Comparison of ENCODE assay signal across 21 mouse cellular contexts in the genomic region with DNA sequence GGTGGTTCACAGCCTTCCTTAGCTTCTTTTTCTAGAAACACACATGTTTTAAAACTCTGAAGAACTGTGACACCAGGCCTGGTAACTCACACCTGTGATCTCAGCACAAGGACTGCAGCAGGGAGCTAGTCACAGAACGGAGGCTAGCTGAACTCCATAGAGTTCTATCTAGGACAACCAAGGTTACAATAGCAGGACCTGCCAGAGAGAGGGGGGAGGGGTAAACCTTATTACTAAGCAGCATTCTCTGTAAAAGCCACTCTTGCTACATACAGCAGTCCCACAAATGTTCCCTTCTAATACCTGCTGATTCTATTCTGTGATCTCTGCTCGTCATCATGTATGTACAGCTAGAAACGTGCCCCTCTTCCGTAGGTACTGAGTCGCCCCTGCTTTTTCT. TPM values are rescaled to one million over a fixed set of nuclear protein-coding genes. Genes with fewer than 3 reads are reported as not detected.
A peak's percentile ranks its signal among the peaks of the same experiment; 100 is the strongest.
DNase-seq lines count a peak whose midpoint lies in the region; ATAC-seq and TF ChIP-seq lines count a peak whose summit lies in the region.
"Had no signal": no experiment of that assay in that cellular context is flagged by ENCODE, and none has a peak within 500 bp of the region (broad histone marks: within the 10 kb centered on the region; RNA-seq: fewer than 3 reads in every experiment).

No protein-coding gene starts in this region.

- no peak for TF ChIP-seq CTCF in heart, adult 2 months (IDR thresholded peaks at IDR 0.05)

- H3K27ac ChIP-seq in heart, adult 2 months = peak overlapping the region; percentile 36; the same call in 1 of the 2 replicates
- H3K27ac ChIP-seq in liver, embryonic 13.5 days = no peak overlapping the region
- no peak overlapping the region for H3K27ac ChIP-seq in liver, embryonic 11.5 days (ENCODE audit: low read depth, low read length)
- H3K27ac ChIP-seq: forebrain, embryonic 12.5 days; hindbrain, embryonic 14.5 days; intestine, embryonic 15.5 days; left cerebral cortex, adult 2 months; macrophage; midbrain, embryonic 10.5 days; stomach, postnatal 0 days had no signal

- no peak overlapping the region for H3K9ac ChIP-seq in heart, adult 2 months (ENCODE audit: low read depth, low read length)
- H3K9ac ChIP-seq in liver, embryonic 13.5 days = no peak overlapping the region
- H3K9ac ChIP-seq in liver, embryonic 11.5 days (ENCODE audit: low read depth, low read length) = no peak overlapping the region
- H3K9ac ChIP-seq: forebrain, embryonic 12.5 days; hindbrain, embryonic 14.5 days; intestine, embryonic 15.5 days had no signal

- intact Hi-C loops in heart, adult 2 months (cut with DNase I) = no loop called here

- DNase-seq in CD4-positive, CD25-positive, alpha-beta regulatory T cell, adult 2 months (ENCODE audit: low read depth, low spot score) = peak; percentile 46
- DNase-seq in heart, adult 2 months = no peak
- no peak for DNase-seq in heart, adult 9 months (ENCODE audit: low spot score in 2 of 2)
- DNase-seq in liver, embryonic 13.5 days = no peak
- no peak for DNase-seq in liver, embryonic 11.5 days (ENCODE audit: low spot score)
- DNase-seq in ZHBTc4 (ENCODE audit: low read depth, low spot score) = peak; percentile 34
- no peak for DNase-seq in neural tube, embryonic 10.5 days (ENCODE audit: extremely low spot score, low spot score)
- DNase-seq: cerebellum, adult 9-11 months; kidney, postnatal 4 days; layer of hippocampus, adult 9-11 months; left cerebral cortex, postnatal 4 days; retina, postnatal 1 day; thymus, postnatal 25 days had no signal

- peaks cover 7% of the 10 kb centered on the region for H3K4me1 ChIP-seq in heart, adult 2 months (ENCODE audit: control insufficient read depth, insufficient read depth, low read length)
- H3K4me1 ChIP-seq in liver, embryonic 13.5 days (replicated peaks) = peaks cover 24% of the 10 kb centered on the region
- H3K4me1 ChIP-seq in liver, embryonic 11.5 days (replicated peaks; ENCODE audit: control insufficient read depth, insufficient read depth, low read length) = peaks cover 2% of the 10 kb centered on the region
- H3K4me1 ChIP-seq: forebrain, embryonic 12.5 days had no signal

- peaks cover 1% of the 10 kb centered on the region; the same call in 1 of the 2 replicates for H3K79me2 ChIP-seq in heart, adult 2 months (replicated peaks; ENCODE audit: control insufficient read depth, insufficient read depth, low read length)

- WGBS in heart, adult 2 months = 61% methylated on average over 5 of the region's 5 CpGs
- WGBS in liver, embryonic 13.5 days (ENCODE audit: insufficient replicate concordance) = 75% methylated on average over 5 of the region's 5 CpGs
- WGBS in liver, embryonic 11.5 days = 79% methylated on average over 5 of the region's 5 CpGs

- no peaks in the 10 kb centered on the region for H3K27me3 ChIP-seq in heart, adult 2 months (ENCODE audit: control insufficient read depth, insufficient read depth, low read length)
- no peaks in the 10 kb centered on the region for H3K27me3 ChIP-seq in liver, embryonic 13.5 days
- H3K27me3 ChIP-seq in liver, embryonic 11.5 days (replicated peaks; ENCODE audit: control insufficient read depth, insufficient read depth, low read length) = no peaks in the 10 kb centered on the region
- H3K27me3 ChIP-seq: forebrain, embryonic 12.5 days; intestine, embryonic 15.5 days had no signal

- no peaks in the 10 kb centered on the region for H3K9me3 ChIP-seq in liver, embryonic 13.5 days (replicated peaks)
- H3K9me3 ChIP-seq in liver, embryonic 11.5 days (ENCODE audit: control insufficient read depth, low read length) = no peaks in the 10 kb centered on the region
- H3K9me3 ChIP-seq: forebrain, embryonic 12.5 days; intestine, embryonic 15.5 days; midbrain, embryonic 10.5 days had no signal

- no peak for TF ChIP-seq POLR2A in heart, adult 2 months (IDR thresholded peaks at IDR 0.05; ENCODE audit: insufficient read depth, low read depth, low read length)

- no peak overlapping the region for H3K4me2 ChIP-seq in liver, embryonic 13.5 days
- H3K4me2 ChIP-seq in liver, embryonic 11.5 days = no peak overlapping the region
- H3K4me2 ChIP-seq: forebrain, embryonic 12.5 days; hindbrain, embryonic 14.5 days; intestine, embryonic 15.5 days had no signal

- ATAC-seq in CD4-positive, CD25-positive, alpha-beta regulatory T cell, adult 4 months = no peak
- peak; percentile 35; the same call in 1 of the 2 replicates for ATAC-seq in liver, embryonic 13.5 days (ENCODE audit: low read depth)
- no peak for ATAC-seq in liver, embryonic 11.5 days (replicated peaks; ENCODE audit: low FRiP score)
- ATAC-seq: intestine, embryonic 15.5 days had no signal

- no peak overlapping the region for H3K4me3 ChIP-seq in heart, adult 2 months
- no peak overlapping the region for H3K4me3 ChIP-seq in liver, embryonic 13.5 days (replicated peaks)
- H3K4me3 ChIP-seq in liver, embryonic 11.5 days (ENCODE audit: low read depth, low read length) = no peak overlapping the region
- H3K4me3 ChIP-seq: forebrain, embryonic 12.5 days; intestine, embryonic 15.5 days; left cerebral cortex, adult 2 months; midbrain, embryonic 10.5 days had no signal

- H3K36me3 ChIP-seq in heart, adult 2 months (ENCODE audit: control insufficient read depth, insufficient read depth, low read length) = peaks cover 12% of the 10 kb centered on the region
- H3K36me3 ChIP-seq in liver, embryonic 13.5 days = peaks cover 15% of the 10 kb centered on the region
- no peaks in the 10 kb centered on the region for H3K36me3 ChIP-seq in liver, embryonic 11.5 days (ENCODE audit: control insufficient read depth, insufficient read depth, low read length)
- H3K36me3 ChIP-seq: intestine, embryonic 15.5 days had no signal

- no peak for TF ChIP-seq EP300 in heart, adult 2 months (IDR thresholded peaks at IDR 0.05; ENCODE audit: insufficient read depth, low read depth, low read length)

RNA-seq across cellular contexts. Expression of a gene that starts 15.4 kb away (rescaled TPM):
- polyA plus RNA-seq in CD4-positive, CD25-positive, alpha-beta regulatory T cell, adult 4 months (2017; shearing (Covaris generic)) = 100 to 1,000 TPM; 219 to 284 TPM
- total RNA-seq in heart, adult 2 months (2021) = 10 to 100 TPM; 55.5 to 56.9 TPM
- 36.5 and 42.8 TPM in 2 replicates for polyA plus RNA-seq in heart, adult 2 months (2012; rRNA removed)
- polyA plus RNA-seq in liver, embryonic 13.5 days (2015; fragmentation: Nextera tagmentation; extraction: Ambion mirVana) = 87.3 and 98.3 TPM in 2 replicates
- polyA plus RNA-seq in liver, embryonic 11.5 days (2014; fragmentation: Nextera tagmentation; extraction: Ambion mirVana) = 137 and 144 TPM in 2 replicates

Comparison
In these comparisons a context has a peak if more than half of its experiments do, and no peak if none do; other contexts are left out.
1. DNase-seq: peak in CD4-positive, CD25-positive, alpha-beta regulatory T cell, adult 2 months (single experiment) and ZHBTc4 (single experiment); none in heart, adult 2 months (0 of 2), heart, adult 9 months (0 of 2), liver, embryonic 13.5 days (single experiment), liver, embryonic 11.5 days (single experiment) and neural tube, embryonic 10.5 days (single experiment).